ENCODE assay signal across 27 mouse cellular contexts in the genomic region with DNA sequence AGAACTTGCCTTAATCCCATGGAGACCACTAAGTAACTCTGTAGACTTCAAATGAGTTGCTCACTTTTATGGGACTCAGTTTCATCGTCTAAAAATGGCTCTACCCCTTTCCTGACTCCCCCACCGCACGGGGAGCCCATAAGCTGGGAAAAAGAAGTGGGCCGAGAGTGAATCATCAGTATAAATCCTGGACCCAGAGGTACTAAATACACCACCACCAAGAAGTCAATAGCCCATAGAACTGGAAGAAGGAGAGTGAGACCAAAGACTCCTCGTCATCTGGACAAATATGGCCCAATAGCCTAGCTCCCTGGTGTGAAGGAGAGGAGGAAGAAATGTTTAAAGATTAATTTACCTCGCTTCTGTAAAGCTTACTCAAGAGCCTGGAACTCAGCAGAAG. TPM values are rescaled to one million over a fixed set of nuclear protein-coding genes. Genes with fewer than 3 reads are reported as not detected.
"Had no signal": no experiment of that assay in that cellular context is flagged by ENCODE, and none has a peak within 500 bp of the region (broad histone marks: within the 10 kb centered on the region; RNA-seq: fewer than 3 reads in every experiment).

No protein-coding gene starts in this region.

- H3K27me3 ChIP-seq: embryonic facial prominence, embryonic 12.5 days; embryonic facial prominence, embryonic 13.5 days; embryonic facial prominence, embryonic 15.5 days; forebrain, embryonic 12.5 days; forebrain, embryonic 13.5 days; forebrain, embryonic 15.5 days had no signal

- DNase-seq: cerebellum, adult 8-10 months; cerebellum, adult 9-10 months; cerebellum, adult 9-11 months; cerebellum, postnatal 10 days; cerebellum, postnatal 14 days; cerebellum, postnatal 25 days; cerebellum, postnatal 36 days; embryo, embryonic 11 days; forebrain, postnatal 0 days; gastrocnemius, adult 2 months; gastrocnemius, postnatal 10 days; gastrocnemius, postnatal 14 days; gastrocnemius, postnatal 25 days; gastrocnemius, postnatal 36 days; heart, adult 2 months had no signal

- ATAC-seq: forebrain, embryonic 13.5 days; forebrain, embryonic 14.5 days; forebrain, embryonic 15.5 days; forebrain, embryonic 16.5 days; forebrain, postnatal 0 days had no signal

RNA-seq across cellular contexts. Expression of gene Vstm2b, which starts 51.6 kb away (rescaled TPM):
- total RNA-seq: common myeloid progenitor, adult 5-6 weeks; gastrocnemius, adult 18-20 months; granulocyte monocyte progenitor cell, adult 5-6 weeks had no signal
- polyA plus RNA-seq: erythroblast, embryonic 14.5 days had no signal
